Mouse (Mus musculus): Measurements from ENCODE around the gene Smtnl1.
"Not testable (repeated sequence)": the region's sequence is repeated elsewhere in the genome, so short reads cannot be mapped to it uniquely, and the experiment has no call there.

Gene Smtnl1

DNA sequence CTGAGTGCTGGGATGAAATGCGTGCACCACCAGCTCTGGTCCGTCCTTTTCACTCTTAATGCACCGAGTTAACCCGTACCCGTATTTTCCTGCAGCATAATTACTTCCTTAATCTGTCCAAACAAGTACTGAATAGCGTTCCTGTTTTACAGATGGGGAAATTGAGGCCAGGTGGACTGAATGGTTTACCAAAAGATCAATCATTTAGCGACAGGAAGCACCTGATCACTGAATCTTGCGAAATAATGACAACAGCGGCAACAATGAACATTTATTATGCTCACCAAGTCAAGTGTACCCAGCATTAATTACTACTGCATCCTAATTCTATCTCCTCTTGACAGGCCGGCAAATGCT lies 16.1 kb upstream of the Smtnl1 start, which contains the start of gene Slc43a1:
Slc43a1 (plus strand) TSS at position 258 of the 357 bp plus-strand sequence.
- DNase-seq (ENCODE audit: low read depth, low spot score), result no peak

DNA sequence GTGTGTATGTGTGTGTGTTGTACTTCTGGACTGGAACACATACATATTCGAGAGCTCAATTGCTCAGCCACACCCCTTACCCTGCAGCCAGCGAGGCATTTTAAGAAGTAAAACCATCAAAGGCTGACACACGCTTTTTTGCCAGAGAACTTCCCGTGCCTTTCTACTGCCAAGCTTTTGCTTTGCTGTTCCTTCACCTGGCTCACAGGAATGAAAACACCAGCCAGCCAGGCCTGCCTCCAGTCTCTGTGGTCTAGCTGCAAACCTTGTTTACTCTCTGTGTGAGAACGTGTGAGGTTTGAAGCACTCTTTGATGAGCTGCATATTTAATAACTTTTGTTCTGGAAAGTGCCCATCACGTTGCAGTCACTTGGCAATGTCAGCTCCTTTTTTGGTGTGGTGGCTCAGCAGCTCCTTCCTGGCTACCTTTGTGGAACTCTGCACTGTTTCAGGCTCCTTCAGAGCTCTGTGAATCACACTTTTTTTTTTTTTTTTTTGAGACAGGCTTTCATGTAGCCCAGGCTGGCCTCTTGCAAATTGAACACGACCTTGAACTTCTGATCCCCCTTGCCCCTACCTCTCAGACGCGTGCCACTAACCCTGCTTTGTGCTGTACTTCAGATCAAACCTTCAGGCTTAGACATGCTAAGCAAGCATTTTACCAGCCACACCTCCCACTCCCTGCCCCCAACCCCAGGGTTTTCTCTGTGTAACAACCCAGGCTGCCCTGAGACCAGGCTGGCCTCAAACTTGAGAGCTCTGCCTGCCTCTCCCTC lies 15.6 kb upstream of the Smtnl1 start:
- no peak for DNase-seq (ENCODE audit: low read depth, low spot score)

- DNase-seq (ENCODE audit: low read depth, low spot score), result no peak
Measured at GRCm38 (mm10) chr2:84837107-84837506, 14.7 kb upstream of the Smtnl1 start.

DNA sequence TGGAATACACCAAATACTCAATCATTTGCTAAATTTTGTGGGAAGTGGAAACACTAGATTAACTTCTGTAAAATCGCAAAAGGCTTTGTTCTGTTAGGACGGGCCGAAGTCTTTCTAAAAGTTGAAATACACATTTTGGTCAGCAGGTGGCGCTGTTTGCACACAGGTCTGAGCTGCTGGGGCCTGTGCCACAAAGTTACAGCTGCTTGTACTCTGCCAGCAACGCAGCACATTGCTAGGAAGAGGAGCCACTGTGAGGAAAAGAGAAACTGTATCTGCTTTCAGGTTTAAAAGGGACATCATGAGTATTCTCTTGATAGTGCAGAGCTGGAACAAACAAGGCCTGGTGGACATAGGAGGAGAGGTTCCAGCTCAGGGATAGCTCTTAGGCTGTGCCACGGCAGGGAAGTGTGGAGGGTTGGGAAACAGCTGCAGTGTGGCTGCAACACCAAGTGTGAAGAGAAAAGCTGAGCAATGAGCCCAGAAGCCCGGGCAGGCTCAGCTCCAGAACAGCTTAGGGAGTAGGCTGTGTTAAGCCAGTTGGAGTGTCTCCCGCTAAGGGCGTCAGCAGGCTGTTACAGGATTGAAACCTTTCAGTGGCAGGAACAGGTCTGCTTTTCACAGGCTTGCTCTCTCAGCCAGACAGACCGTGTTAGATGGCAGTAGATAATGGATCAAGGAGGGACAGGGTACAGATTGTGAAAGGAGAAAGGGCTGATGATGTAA lies 9.4 kb upstream of the Smtnl1 start:
- peak; percentile 96 for DNase-seq (ENCODE audit: low read depth, low spot score)

DNA sequence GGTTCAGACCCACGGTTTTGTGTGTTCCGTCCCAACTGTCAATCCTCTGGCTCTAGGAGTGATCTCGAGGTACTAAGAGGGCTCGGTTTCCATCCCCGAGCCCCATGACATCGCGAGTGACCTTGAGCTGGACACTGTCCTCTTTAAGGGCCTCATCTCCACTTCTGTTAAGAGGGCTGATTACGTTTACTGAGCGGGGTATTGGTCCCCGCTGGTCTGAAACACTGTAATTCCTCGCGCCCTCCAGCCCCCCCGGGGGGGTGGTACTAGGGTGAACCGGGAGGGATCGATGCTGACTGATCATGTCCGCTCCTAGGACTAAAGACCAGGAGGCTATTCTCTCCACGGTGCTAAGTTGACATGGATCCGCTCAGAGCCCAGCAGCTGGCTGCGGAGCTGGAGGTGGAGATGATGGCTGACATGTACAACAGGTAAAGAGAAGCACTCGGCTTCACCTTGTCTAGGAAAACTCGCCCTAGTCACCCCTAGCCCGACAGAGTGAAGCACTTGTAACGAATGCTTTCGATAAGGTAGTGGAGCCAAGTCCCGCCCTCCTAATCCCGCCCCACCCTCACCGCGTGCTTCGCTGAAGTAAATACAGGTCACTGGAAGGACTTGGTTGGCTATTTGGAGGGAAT lies 5.0 kb upstream of the Smtnl1 start:
- DNase-seq (ENCODE audit: low read depth, low spot score), result peak; percentile 73

GRCm38 (mm10) chr2:84826488-84827282 lies 4.2 kb upstream of the Smtnl1 start, which contains the start of gene Timm10:
TSS of gene Timm10 (plus strand) at chr2:84826997.
- peak; percentile 98 for DNase-seq (ENCODE audit: low read depth, low spot score)

DNA sequence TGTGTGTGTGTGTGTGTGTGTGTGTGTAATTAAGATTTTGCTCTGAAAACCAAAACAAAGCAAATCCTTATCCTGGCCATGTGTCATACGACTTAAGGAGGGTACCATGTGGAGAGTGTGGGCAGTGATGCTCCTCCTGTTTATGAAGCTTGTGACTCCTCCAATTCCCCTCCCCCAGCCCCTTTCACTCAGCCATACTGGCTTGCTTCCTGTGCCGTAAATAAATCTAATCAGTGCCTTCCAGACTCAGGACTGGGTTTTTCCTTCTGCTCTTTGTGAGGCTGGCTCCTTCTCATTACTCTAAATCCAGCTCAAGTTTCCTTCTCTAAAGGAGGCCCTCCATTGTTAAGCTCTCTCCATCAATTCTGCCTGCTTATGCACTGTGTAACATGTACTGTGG lies 785 bp upstream of the Smtnl1 start:
- peak; percentile 42 for DNase-seq (ENCODE audit: low read depth, low spot score)

GRCm38 (mm10) chr2:84819861-84820260 lies 2.6 kb downstream of the Smtnl1 start:
- peak; percentile 92 for DNase-seq (ENCODE audit: low read depth, low spot score)

DNA sequence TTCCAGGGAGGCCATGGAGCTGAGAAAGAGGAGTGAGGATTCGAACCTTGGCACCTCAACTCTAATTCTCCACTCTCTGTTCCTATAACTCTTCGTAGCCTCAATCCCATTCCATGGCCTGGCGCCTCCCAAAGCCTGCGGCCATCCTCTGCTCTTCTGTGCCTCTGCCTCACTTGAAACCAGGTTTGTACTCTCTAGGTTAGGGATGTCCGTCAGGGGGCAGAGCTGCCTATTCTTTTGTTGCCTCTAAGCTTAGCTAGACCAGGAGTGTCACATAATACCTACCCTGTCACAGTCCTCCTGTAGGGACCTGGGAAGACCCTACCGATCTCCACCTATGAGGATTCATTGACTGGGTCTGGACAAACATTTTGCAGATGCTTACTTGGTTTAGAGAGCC lies 9.8 kb downstream of the Smtnl1 start:
- DNase-seq (ENCODE audit: low read depth, low spot score), result no peak

GRCm38 (mm10) chr2:84811880-84812279 lies 10.6 kb downstream of the Smtnl1 start:
- DNase-seq (ENCODE audit: low read depth, low spot score), result no peak

- DNase-seq (ENCODE audit: low read depth, low spot score), result no peak
Measured at GRCm38 (mm10) chr2:84810886-84811577, 11.4 kb downstream of the Smtnl1 start.

DNA sequence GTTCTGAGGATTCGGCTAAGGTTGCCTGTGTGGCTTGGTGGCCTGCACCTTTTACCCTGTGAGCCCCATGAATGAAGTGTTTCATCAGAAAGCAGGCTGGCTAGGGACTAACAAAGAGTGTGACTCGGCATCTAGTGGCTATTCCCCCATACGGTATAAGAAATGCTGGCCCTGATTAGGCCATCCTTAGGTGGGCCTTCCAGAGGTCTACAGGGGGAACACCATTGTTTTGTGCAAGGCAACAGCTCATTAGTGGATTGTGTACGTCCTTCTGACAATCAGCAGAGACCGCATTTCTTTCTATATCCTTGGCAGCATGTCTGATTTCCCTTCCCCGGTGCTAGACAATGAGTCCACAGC lies 11.9 kb downstream of the Smtnl1 start:
- DNase-seq (ENCODE audit: low read depth, low spot score), result no peak

GRCm38 (mm10) chr2:84809330-84809729 lies 13.1 kb downstream of the Smtnl1 start:
- no peak for DNase-seq (ENCODE audit: low read depth, low spot score)

- no peak for DNase-seq (ENCODE audit: low read depth, low spot score)
Measured at GRCm38 (mm10) chr2:84806546-84806945, 15.9 kb downstream of the Smtnl1 start.

DNA sequence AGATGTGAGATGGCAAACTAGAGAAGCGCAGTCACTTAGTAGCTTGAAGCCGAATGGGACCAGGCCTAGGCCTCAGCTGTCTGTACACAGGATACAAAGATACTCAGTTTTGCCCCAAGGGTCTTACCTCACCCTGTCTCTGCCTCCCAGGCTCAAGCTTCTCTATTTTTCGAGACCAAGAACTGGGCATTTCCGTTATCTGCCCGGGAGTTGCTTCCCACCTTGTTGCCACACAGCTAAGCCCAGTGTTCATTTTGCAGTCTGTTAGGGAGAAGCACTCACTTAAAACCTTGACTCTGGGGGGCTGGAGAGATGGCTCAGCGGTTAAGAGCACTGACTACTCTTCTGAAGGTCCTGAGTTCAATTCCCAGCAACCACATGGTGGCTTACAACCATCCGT lies 18.5 kb downstream of the Smtnl1 start:
- no peak for DNase-seq (ENCODE audit: low read depth, low spot score)

GRCm38 (mm10) chr2:84801223-84801622 lies 21.2 kb downstream of the Smtnl1 start:
- DNase-seq (ENCODE audit: low read depth, low spot score), result not testable (repeated sequence)

DNA sequence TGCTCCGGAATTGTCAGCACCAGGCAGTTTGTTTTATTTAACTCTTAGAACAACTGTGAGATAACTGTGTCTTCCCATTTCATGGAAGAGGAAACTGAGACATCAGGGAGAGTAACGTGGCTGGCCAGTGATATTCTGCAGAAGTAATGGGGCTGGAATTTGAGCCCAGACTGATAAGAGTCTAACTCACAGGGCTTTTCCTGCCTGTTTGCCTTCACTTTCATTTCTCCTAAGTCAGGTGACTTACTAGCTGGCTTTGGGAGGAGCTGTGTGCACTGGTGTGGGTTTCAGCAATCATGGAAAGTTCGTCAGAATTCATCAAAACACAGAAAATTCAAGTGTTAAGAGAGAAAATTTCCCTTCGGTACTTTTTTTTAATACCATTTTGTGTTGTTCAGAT lies 22.1 kb downstream of the Smtnl1 start:
- peak; percentile 47 for DNase-seq (ENCODE audit: low read depth, low spot score)

DNA sequence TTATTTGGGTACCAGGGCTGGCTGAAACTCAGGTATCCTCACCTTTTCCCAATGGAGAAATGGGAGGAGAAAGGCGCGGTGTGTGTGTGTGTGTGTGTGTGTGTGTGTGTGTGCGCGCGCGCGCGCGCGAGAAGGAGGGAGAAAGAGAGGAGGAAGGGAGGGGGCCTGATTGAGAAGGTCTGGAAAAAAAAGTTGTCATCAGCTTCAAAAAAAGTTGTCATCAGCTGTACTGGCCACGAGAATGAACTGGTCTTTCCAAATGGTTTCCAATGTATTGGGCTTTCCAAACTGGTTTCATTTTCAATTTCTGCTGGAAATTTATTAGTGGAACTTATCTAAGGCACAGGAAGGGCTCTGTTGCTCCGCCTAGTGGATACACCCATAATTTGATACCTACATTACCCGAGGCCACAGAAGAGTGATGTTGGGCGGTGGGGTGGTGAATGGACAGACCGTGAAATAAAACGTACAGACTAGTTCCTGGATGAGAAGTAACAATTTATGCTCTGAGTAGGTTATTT lies 23.4 kb downstream of the Smtnl1 start:
- DNase-seq (ENCODE audit: low read depth, low spot score), result peak; percentile 96

DNA sequence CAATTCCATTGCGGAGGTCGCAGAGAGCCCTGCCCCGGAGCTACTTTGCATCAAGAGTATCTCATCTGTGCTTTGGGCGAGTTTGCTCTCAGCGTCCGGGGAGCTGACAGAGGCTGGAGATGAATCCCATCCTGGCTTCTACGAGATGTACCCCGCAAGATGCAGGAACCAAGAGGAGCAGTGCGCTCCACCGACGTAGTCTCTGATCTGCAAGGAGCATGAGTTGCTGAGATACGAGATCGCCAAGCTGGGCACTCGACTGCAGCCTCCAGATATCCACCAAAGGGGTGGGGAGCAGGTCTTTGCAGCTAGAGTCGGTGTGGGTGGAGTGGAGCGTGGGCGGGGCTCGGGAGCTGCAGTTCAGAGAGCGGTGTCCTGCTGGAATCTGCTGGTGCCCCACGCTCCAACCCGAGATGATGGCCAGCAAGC lies 23.9 kb downstream of the Smtnl1 start, which contains the start of gene Ube2l6:
Ube2l6 (plus strand) TSS at position 336 of the 429 bp plus-strand sequence.
- peak; percentile 87 for DNase-seq (ENCODE audit: low read depth, low spot score)

DNA sequence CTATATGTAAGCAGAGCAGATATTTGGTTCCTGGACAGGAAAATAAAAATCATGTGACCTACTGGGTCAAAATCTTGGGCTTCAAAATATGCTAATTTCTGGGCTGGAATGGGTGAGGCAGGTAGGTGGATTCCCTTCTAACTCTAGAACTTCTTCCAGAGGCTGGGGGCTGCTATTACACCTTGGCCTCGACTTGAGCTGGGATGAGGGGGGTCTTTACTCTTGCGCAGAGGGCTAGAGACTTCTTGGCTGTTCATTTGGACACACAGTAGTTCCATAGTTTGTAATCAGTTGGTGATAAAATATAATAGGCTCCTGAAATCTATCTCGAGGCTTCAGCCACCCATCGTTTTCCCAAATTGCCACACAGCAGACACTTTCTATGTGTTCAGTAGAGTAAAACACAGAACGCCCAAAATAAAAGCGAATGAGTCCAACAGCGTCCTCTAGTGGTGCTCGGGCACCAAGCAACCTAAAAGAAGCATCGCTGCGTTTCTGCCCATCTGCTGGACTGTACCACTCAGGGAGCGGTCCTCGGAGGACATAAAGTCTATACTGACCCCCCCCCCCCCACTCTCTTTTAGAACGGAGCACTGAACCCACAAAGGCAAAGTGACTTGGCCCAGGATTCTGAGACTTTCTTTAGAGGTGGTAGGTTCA lies 24.5 kb downstream of the Smtnl1 start:
- peak; percentile 96 for DNase-seq (ENCODE audit: low read depth, low spot score)
